Mouse (Mus musculus) cerebellum, postnatal 25 days (tissue): ENCODE data around the gene Ywhae.

Source experiments
- DNase-seq, 2 experiments: peaks; one replicate each; pipeline ENCODE4 v3.0.0; 2021; ENCODE audit warnings: mixed read lengths in 2 of 2

The Ywhae gene

DNA sequence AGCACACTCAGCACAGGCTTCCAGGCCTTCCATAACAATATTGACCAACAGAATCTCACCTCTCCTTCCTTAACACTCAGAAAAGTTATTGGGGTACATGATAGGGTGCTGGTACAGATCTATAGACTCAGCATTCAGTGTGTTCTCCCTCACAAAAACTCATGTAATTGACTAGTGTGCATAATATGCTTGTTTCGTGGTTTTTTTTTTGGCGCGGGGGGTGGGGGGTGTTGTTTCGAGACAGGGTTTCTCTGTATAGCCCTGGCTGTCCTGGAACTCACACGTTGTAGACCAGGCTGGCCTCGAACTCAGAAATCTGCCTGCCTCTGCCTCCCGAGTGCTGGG, 5.8 kb downstream of the Ywhae start:
- DNase-seq, result no peak

DNA sequence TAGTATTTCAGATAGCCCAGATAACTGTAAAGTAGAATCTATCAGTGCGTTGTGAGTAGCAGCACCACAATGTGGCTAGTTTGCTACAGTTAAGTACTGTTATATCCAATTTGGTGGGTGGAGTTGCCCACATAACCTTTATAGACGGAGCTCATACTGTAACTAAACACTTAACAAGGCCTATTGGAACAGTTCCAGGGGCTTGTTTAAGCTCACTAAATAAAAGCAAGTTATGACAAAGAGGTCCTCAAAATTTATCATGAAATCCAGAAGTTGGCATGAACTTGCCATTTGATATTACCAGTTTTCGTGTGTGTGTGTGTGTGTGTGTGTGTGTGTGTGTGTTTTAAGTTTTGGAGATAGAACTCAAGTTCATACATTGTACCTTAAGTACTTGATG, 7.5 kb downstream of the Ywhae start:
- no peak for DNase-seq

DNA sequence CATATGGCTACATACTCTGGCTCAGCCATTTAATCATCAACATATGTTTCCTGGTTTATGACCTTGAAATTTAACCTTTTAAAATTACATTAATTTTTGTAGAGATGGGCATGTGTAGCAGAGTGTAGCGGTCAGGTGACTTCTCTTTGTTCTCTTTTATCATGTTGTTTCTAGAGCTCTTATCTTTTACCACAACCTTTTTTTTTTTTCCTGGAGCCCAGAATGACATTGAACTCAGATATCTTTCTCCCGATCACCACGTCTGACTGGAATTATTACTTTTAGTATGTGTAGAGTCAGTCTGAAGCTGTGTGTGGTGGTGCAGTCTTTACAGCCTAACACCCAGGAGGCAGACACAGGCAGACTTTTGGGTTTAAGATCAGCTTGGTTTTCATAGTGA, 8.9 kb downstream of the Ywhae start:
- DNase-seq, result no peak

DNA sequence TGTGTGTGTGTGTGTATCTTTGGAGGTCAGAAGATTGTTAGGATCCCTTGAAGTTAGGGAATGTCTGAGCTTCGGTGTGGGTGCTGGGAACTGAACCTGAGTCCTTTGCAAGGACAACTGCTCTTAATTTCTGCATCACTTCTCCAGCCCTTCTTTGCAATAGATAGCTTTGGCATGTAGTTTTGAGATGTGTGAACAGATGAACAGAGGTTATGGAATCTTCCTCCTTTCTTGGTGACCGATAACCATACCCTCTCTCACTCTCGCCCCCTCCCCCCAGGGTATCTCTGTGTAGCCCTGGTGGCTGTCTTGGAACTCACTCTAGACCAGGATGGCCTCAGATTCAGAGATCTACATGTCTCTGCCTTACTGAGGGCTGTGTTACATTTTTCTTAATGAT, 12.1 kb downstream of the Ywhae start:
- DNase-seq, result no peak

DNA sequence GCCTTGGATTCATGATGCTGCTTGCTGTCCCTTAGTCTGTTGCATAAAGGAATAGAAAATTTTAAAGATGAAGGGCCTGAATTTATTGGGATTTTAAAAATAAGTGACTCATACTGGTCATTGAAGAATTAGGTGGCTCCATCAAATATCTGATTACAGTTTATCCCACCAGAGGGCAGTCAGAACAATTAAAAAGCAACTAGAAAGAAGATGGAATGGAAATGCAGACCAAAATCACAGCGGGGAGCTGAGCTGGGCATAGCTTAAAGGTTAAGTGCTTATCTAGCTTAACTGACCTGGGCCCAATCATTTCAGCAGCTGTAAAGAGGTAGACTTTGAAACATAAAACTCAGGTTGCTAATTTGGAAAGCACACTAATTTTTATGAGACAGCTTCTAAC, 17.9 kb downstream of the Ywhae start:
- peak in 1 of 2 experiments; percentile 57 for DNase-seq

DNA sequence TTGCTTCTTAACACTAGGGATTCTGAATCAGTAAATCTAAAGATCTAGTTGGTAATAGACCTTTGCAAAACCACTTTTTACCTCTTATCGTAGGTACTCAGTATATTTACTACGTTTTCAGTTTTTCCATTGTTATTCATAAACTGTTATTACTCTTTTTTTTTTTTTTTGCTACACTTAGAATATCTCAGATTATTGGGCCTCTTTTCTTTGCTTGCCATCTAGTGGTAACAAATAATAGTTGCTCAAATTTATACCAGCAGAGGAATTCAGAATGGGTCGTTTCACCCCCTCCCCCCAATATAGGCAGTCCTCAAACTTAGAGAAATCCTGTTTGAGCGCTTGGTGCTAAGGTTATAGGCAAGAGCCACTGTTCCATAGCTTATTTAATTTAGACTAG, 18.4 kb downstream of the Ywhae start:
- DNase-seq, result no peak

DNA sequence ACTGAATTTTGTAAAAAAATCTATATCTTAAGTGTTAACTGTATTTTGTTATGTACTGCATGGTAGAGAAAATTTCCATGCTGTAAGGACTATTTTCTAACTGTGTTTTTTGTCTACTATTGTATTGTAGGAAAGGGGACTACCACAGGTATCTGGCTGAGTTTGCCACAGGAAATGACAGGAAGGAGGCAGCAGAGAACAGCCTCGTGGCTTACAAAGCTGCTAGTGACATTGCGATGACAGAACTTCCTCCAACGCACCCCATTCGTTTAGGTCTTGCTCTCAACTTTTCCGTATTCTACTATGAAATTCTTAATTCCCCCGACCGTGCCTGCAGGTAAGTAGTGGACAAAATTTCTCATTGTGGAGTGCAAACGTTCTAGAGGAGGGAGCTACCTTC, 24.0 kb downstream of the Ywhae start:
- DNase-seq, result no peak

DNA sequence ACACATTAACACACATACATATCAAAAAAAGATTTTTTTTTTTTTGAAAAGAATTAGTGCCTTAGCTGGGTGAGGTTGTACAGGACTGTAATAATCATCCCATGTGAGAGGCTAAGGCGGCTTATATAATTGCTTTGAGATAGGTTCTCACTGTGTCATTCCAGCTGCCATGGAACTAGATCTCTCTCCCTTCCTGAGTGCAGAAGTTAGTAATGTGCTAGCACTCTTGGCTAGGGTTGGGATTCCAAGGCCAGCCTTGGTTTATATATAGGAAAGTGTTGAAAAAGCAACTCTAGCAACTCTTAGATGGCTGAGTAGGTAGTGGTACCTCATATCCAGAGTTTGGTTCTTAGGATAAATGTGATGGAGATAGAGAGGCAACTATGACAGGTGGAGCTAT, 25.9 kb downstream of the Ywhae start:
- no peak for DNase-seq

DNA sequence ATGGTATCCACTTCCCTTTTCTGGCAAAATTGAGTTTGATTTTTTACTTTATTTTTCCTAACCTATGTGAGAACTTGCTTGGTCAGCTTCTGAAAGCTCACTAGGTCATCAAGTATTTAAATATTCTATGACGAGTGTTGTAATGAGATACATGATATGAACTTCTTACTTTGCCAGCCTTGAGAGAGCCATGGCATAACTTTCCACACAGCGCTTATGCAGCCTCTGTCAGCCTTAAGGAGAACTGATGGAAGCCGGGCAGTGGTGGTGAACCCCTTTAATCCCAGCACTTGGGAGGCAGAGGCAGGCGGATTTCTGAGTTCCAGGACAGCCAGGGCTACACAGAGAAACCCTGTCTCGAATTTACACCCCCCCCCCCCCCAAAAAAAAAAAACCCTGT, 28.1 kb downstream of the Ywhae start:
- no peak for DNase-seq

DNA sequence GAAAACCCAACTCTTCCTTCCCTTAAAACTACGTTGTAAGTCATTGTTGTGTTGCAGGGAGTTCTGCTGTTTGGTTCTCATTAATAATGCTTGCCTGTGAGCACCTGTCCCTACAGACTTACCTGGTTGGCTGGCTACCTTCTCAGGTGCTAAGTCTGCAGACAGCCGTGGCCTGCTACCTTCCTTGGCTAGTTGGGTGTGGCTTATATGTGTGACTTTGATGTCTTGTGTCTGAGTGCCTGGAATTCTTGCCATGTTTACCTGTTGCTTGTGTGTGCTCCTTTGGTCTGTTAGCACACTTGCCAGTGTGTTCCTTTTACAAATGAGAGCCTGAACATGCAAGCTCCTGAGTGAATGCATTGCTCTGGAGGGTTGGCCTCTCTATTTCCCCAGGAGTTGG, 30.0 kb downstream of the Ywhae start:
- DNase-seq, result no peak

DNA sequence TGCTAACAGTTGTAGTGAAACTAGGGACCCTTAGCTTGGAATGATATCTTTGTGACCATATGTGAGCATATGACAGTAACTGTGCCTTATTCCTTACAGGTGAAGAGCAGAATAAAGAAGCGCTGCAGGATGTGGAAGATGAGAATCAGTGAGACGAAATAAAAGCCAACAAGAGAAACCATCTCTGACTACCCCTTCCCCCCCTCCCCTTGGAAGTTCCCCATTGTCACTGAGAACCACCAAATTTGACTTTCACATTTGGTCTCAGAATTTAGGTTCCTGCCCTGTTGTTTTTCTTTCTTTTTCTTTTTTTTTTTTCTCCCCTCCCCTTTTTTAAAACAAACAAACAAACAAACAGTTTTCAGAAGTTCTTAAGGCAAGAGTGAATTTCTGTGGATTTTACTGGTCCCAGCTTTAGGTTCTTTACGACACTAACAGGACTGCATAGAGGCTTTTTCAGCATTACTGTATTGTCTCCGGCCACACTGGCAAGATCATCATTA, 31.9 kb downstream of the Ywhae start:
- DNase-seq, result no peak

DNA sequence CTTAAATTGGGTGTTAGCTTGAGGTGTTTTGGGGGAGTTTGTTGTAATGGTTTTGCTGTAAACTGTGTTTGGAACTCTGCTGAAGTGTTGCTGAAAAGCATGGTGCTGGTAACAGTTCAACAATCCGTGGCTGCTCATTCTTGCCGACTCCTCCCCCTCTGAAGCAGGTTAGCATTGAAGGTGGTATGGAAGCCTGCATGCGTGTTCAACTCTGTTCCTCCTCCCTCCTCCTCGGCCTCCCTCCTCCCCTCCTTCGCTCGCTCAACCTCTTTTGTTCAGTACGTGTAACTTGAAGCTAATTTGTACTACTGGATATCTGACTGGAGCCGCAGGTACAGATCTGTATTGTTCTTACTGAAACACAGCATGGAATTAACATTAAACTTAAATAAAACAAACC, 32.5 kb downstream of the Ywhae start:
- no peak for DNase-seq

DNA sequence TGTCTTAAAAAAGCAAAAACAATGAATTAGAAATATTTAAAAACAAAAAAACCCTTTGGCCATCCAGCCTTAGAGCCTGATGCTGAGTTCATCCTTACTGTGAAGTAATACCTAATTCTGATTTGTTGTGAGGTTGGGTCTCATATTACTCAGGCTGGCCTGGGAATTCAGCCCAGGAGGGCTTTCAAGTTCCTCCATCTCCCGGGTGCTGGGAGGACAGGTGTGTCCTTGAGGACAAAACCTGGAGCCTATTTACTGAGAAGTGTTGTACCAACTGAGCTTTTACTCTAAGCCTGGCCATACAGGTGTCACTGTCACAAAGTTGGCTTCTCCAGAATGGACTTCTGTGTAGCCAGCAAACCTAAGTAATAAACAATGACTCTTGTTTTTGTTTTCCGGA, 34.3 kb downstream of the Ywhae start:
- no peak for DNase-seq

DNA sequence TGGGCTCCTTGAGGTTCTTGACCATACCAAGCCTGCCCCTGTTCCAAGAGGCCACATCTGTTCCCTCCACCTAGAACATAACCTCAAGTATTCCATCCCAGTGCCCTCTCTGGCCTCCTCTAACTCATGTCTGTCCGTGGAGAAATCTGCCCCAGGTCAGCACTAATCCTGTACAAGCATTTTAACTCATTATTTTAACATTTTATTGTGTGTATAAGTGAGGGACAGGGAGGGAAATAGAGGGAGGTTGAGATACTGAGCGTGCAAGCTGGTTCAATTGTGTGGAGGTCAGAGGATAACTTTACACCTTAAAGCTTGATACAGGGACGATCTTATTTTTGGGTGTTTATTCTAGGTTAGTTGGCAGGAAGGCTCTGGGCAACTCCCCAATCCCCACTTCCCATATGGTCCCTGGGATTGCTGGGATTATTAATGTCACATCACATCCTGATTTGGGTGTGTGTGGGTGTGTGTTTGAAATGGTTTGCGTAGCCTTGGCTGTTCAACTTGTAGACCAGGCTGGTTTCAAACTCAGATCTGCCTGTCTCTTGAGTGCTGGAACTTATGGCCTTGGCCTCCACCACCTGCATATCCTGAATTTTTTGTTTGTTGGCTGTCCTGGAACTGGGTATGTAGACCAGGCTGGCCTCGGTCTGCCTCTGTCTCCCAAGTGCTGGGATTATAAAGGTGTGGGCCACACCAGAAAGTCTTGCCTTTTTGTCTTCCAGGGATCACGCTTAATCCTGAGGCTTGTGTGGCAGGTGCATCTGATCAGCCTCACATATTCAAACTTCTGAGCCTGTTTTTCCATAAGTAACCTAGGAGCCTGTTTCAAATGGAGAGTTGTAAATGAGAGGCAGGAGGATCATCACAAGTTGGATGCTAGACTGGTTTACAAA, 35.7 kb downstream of the Ywhae start:
- DNase-seq, result no peak

DNA sequence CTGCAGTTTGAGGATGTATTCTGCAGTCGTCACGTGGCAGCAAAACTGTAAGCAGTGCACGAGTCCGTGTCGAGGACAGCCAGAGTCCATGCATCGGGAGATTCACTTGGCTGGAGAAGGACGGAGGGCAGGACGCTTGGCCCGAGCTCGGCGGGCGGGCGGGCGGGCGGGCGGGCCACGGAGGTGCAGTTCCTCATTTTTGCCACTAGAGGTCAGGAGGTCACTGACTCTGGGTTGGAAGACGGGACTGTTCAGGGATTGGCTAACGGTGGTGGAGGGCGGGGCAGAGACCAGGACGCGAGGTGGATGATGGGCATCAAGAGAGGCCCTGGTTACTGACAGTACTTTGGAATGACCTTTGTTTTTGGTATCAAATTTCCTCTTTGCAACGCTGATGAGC, 36.5 kb downstream of the Ywhae start:
- peak; percentile 86 to 91 for DNase-seq

DNA sequence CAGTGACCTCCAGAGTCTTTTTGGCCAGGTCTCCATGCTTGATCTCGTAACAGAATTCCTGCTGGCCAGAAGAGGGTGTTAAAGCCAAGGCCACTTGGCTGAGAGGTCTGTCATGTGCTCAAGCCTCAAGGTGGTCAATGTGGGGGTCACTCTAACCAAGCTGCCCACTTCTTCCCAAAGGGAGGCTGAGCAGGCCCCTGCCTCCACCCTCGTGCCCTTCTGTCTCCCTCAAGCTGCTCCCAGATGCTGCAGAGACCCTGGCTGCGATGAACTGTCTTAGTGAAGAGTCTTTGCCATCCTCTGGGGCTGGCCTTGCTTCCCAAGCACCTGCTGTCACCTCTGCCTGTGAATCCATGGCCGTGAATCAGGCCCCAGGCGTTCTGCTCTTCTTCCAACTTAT, 39.9 kb downstream of the Ywhae start:
- DNase-seq, result no peak

DNA sequence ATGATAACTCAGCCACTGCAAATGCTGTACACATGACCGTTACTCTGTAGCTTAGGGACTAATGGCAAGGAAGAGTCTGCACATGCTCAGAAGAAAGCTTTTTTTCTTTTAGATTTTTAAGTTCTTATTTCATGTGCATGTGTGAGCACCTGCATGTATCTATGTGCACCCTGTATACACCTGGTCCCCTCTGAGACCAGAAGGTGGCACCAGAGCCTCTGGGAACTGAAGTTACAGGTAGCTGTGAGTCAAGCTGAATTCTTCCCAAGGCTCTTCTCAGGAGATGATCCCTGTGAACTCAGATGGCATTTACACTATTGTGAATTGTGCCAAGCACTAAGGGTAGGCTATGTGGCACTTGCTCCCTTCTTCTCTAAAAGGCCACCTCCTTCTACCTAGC, 43.2 kb downstream of the Ywhae start:
- no peak for DNase-seq

DNA sequence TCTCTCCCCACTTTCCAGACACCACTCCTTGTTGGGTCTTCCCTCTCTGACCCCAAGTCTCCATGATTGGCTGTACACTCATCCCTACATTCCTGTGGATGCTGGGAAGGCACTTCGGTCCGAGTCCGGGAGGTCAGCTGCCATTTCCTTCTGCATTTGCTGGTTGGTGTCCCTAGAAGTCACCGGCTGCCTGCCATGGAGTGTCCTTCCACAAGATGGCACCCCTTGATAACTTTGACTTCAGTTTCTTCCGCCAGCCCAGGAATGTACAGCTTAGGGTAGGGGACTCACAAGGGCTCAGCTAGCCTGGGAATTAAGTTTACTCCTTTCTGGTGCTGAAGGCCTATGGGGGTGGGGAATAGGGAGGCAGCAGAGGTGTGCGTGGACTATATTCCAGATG, 49.2 kb downstream of the Ywhae start:
- peak; percentile 82 to 87 for DNase-seq

DNA sequence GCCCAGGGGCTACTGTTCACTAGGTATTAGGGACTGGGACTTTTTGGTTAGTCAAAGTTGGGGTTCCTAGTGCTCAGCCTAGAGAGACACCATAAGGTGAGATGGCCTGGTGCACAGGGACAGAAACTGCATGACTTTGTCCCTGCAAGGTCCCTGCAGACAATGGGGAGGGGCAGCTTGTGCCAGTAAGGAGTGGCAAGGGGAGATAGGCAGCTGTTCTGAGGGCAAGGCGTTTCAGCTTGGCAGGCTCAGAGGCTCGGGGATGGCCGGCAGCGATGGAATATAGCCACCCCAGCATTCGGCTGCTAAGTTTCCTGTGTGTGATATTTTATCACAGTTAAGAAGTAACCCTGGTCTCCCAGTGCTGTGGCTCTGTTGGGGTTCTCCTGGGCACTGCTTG, 51.1 kb downstream of the Ywhae start:
- DNase-seq, result no peak

DNA sequence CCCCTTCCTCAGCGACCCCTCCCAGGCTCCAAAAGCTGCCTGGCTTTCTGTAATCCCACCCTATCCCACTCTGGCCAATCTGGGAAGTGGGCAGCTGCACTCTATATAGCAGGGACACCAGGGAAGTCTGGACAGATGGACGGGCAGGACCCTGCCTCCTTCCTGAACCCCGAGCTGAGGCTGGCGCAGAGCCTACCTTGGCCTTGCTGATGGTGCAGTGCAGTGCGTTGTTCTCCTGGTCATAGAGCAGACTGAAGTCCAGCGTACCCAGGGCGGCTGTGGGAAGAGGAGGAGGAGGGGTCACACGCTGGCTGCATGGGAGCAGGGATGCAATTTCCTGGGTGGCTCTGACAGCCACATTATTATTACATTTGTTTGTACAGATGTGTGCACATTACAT, 53.2 kb downstream of the Ywhae start:
- no peak for DNase-seq

DNA sequence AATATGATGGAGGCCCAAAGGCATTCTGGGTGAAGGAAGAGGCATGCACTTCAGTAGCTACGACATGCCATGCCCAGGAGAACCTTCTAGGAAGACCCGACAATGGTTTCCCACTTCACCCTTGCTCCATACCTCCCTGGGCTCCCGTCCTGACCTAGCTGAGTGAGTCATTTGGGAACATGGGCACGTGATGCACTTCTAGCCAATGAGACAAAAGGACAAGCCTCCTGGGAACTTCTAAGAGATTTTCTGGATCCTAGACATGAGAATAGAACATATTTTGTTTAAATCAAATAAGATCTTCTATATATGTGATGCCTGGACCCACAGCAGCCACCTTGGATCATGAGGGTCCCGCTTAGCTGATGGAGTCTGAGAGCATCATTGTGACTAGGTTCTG, 59.9 kb downstream of the Ywhae start:
- no peak for DNase-seq

DNA sequence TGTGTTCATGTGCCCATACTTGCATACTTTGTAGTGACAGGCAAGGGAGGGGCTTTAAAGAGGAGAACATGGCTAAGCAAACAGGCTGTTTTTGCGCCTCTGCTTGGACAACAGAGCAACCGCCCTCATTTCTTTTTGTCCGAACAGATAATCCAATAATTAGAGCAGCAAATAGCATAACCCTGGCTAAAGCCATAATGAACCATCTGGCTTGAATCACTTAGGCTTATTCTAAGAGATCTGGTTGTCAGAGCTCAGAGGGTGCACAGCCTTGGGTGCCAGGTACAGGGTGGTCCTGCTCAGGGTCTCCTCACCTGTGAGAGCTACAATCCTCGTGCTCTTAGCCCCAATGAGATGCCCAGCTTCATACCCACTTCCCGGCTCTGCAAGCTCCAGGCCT, 60.7 kb downstream of the Ywhae start:
- no peak for DNase-seq

DNA sequence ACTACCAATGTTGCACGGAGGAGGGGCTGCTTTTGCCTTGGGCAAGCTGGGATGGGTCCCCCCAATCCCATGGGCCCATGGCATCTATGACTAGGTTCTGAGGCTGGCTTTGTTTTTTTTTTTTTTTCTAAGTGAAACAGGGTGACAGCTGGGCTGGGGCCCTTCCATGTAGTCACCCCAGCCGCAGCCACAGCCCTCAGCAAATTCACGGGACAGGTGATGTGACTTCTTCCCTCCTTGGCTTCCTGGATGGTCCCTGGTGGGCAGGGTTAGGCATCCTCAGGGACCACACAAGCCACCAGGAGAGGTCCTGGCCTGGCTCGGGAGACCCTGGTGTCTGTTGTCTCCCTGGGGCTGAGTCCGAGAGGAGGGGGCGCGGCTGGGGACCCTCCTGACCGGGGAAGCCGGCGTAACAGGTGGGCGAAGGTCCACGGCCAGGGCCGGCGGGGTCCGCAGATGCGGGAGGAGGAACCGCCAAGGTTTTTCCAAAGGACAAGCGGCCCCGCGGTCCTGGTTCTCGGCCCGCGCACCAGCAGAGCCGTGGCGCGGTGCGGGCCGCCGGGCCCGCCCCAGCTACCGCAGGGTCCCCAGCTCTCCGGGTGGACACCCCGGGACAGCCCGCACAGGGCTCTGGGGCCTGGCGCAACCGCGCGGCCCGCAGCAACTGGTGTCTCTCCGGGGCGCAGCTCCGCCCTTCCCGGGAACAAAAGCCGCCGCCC, 62.1 kb downstream of the Ywhae start:
- DNase-seq, result peak; percentile 33 to 40

DNA sequence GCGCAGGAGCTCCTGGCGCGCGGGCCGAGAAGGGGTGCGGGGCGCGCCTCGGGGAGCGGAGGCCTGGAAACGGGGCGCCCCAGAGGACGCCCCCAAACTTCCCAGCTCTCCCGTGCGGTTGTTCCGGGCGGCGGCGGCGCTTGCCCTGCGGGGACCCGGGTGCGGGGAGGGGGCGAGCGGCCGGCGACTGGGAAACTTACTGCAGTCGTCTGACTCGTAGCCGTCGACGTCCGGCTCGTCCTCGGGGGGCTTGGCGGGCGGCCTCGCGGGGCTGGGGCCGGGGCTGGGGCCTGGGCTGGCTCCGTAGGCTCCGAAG, 62.6 kb downstream of the Ywhae start:
- no peak for DNase-seq

DNA sequence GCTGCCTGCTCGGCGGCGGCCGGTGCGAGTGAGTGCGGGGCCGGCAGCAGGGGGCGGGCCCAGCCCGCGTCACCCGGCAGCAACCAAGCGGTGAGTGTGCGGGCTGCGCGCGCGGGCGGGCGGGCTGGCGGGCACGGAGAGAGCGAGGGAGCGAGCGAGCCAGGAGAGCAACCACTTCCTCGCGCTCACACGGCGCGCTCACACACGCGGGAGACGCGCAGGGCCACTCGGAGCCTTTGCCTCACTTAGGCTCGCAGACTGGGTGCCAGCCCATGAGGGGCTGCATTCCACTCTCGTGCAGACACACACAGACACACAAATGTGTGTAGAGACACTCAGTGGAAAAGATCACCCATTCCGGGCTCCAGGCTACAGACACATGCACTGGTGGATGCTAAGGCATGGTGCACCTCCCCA, 63.4 kb downstream of the Ywhae start, which contains the start of gene Doc2b:
Gene Doc2b, minus strand, starts transcription at position 21 of the 417 bp plus-strand sequence.
- peak; percentile 73 to 82 for DNase-seq
